Mouse (Mus musculus) cortical plate, adult 2 months (tissue): ENCODE measurements at regions not wholly inside any gene's neighbourhood (a gene's known extent, or its start where the extent isn't known, plus 50 kb on each side); places are given as distances from the start of the nearest gene placed in this dataset.

Source experiments
- H3K27ac ChIP-seq: fragments of 200-500 bp; 2 replicates; pipeline ENCODE4 v1.5.1; 2012; ENCODE audit warnings: low read length, control low read depth, inconsistent platforms; ENCODE audit not compliant: insufficient read depth
- H3K4me1 ChIP-seq: fragments of 200-500 bp; 2 replicates; pipeline ENCODE4 v1.6.1; 2011; ENCODE audit warnings: low read length; ENCODE audit not compliant: control insufficient read depth, insufficient read depth
- H3K4me3 ChIP-seq: fragments of 200-500 bp; 2 replicates; pipeline ENCODE4 v1.5.1; 2011; ENCODE audit warnings: mild to moderate bottlenecking, low read length, control low read depth; ENCODE audit not compliant: insufficient read depth
- CTCF ChIP-seq: fragments of 200-500 bp; IDR thresholded peaks from 2 replicates; pipeline ENCODE4 v1.5.1; 2011; ENCODE audit warnings: mild to moderate bottlenecking, control low read depth, low read length; ENCODE audit not compliant: insufficient read depth; ENCODE audit errors: extremely low read depth
- POLR2A ChIP-seq: fragments of 200-500 bp; IDR thresholded peaks from 2 replicates; pipeline ENCODE4 v1.6.1; 2011; ENCODE audit warnings: mild to moderate bottlenecking, low read length, control low read depth; ENCODE audit not compliant: insufficient read depth; ENCODE audit errors: extremely low read depth

DNA sequence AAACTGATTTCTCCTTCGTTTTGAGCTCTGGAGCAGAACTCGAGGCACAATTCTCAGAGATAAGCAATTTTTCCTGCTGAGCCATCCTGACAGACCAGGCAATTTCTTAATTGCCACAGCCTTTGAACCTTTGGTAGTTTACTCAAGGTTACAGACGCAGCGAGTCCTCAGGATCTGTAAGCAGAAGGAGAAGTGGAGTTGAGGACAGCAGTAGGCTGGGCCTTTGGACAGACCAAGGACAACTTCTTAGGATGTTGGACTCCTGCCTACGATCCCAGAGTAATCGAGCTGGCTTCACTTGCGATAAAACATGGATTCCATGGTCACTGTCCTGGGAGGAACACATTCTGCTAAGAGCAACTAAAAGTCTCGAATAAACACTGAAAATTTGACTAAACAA lies 62.7 kb upstream of the Eed start:
- H3K27ac ChIP-seq = no peak overlapping the region
- TF ChIP-seq CTCF (no peak), POLR2A (no peak)
- no peaks in the 10 kb centered on the region; the same call in none of the 2 replicates for H3K4me1 ChIP-seq
- H3K4me3 ChIP-seq = no peak overlapping the region

DNA sequence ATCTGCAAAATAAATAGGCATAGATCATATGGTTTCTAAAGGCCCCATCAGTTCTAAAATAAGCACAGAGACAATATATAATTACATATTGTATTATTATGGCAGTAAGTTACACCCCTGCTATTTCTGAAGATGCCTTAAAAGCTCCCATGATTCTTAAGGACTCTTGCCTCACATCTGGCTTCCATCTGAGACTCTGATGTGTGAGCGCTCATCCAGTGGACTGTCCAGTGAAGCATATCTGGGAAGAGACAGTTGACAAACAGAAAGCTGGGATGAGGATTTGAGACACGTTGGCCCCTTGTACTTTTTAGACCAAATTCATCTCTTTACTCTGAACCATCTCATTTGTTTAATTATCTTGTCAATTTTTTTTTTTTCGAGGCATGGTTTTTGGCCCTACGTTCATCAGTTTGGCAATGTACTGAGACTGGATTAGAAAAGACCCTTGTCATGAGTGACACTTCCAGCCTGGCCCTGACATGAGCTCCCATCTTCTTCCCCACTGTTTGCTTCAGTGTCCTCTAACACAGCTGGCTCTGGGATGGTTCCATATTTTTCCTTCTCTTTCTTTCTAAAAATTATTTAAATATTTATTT lies 63.4 kb upstream of the Eed start:
- Histone ChIP-seq H3K4me3 (no peak overlapping the region), H3K27ac (no peak overlapping the region), H3K4me1 (no peaks in the 10 kb centered on the region; the same call in none of the 2 replicates)
- TF ChIP-seq POLR2A (no peak), CTCF (no peak)

DNA sequence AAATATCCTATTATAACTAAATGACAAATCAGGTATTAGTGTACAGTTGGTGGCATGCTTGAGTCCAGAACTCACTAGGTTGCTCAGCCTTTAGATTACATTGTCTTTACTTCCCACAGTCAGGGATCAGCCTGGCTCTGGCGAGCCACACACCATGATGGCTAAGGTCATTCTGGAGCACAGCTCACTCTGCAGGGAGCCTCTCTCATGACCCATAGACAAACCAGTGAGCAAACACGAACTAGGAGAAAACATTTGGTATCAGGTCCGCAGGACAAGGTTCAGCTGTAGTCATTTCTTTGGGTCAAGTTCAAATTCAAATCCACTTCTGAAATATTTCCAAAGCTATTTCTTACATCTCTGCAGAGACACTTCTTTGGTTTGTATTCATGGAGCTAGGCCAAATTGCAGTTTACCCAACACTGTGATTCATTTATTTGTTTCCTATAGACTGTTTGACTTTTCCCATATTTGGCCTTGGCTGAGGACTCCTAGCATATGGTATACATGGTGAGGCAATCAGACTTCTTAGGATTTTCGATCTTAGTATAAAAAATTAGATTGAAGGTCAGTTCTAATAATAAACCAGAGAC lies 64.5 kb upstream of the Eed start:
- TF ChIP-seq CTCF (no peak), POLR2A (no peak)
- Histone ChIP-seq H3K4me1 (no peaks in the 10 kb centered on the region; the same call in 1 of the 2 replicates), H3K27ac (no peak overlapping the region), H3K4me3 (no peak overlapping the region)

DNA sequence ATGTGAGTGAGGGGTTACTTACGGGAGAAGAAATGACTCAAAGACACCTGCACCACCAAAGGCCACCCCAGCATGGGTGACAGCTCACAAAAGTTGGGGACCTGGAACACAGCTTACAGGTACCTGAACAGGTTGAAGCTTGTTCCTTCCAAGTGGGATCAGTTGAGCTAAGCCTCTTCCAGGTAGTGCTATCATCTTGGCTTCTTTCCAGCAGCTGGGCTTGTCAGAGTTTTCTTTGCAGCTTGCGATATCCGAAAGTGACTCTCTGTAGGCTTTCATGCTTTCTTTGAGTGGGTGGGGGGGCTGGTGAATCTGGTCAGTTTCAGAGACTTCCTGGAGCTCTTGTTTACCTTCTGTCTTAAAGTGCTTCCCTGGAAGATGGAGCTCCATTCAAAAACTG lies 65.4 kb upstream of the Eed start:
- Histone ChIP-seq H3K27ac (no peak overlapping the region), H3K4me3 (no peak overlapping the region), H3K4me1 (no peaks in the 10 kb centered on the region; the same call in 1 of the 2 replicates)
- TF ChIP-seq POLR2A = no peak
- TF ChIP-seq CTCF = no peak

DNA sequence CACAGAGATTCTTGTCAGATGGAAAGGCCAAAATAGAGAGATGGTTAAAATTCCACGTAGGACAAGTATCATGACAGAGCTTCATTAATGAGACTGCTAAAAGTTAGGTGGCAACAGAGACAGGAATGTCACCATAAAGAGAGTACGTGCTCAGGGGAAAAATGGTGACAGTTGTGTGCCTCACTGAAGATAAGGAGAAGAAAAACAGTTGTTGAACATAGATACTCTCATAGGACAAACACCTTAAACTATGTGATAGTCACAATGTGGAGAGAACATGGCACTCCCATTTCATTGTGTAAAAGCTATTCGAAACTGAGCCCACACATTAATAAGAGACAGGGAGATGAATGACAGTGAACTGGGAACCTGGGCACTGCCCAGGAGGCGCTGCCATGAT lies 66.1 kb upstream of the Eed start:
- H3K27ac ChIP-seq = no peak overlapping the region
- no peaks in the 10 kb centered on the region; the same call in 1 of the 2 replicates for H3K4me1 ChIP-seq
- TF ChIP-seq CTCF (no peak), POLR2A (no peak)
- H3K4me3 ChIP-seq = no peak overlapping the region

DNA sequence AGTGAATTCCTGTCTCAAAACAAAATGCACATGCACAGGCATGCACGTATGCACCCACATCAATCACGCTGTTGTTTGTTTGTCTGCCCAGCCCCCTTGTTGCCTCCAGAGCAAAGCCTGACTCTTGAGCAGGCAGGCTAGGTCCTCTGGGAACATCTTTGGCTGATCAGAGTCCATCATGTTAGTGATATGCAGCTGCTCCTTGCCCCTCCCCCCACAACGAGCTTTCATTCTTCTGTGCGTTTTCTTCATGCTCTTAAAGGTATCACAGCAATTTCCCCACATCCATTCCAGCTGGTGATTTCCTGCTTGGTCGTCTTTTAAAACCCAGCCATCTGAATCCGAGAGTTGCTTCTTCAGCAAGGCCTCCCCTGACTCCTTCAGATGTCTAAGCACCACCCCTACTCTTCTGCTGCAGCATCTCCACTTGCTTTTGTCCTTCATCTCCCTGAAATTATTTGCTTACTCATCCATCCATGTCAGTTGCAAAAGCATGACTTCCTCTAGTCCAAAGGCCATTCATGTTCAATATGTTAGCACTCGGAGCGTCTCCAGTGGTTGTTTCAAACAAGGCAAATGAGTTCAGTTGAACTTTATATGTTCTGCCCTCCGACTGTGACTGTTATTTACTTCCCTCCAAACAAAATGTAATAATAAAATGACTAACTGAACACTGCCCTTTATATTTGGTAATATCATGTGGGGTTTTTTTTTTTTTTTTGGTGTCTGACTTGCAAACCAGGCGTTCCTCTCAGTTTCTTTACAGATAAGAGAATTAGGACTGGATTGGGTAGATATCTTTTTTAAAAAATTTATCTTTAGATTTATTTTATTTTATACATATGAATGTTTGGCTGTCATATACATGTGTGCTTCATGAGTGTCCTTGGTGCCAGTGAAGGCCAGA lies 67.9 kb upstream of the Eed start:
- Histone ChIP-seq H3K4me1 (no peaks in the 10 kb centered on the region; the same call in 1 of the 2 replicates), H3K4me3 (no peak overlapping the region), H3K27ac (no peak overlapping the region)
- TF ChIP-seq POLR2A = no peak
- TF ChIP-seq CTCF = no peak

DNA sequence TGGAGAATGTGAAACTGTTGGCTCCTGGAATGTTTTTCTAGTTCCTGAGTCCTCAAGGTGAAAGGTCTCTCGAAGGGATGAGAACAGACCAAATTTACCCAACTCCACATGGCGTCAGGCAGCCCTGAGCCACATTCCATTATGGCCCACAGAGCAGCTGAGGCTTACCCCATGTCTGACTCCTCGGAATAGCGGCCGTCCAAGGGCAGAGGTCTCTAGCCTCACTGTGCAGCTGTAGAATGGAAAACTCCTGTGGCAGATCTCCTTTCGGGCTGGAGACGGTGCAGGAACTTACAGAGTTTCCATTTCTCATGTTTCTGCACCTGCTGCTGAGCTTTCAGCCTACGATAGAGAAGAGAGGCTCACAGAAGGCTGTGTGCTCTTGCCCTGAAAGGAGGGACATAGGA lies 69.1 kb upstream of the Eed start:
- H3K4me3 ChIP-seq = no peak overlapping the region
- H3K27ac ChIP-seq = no peak overlapping the region
- TF ChIP-seq POLR2A = no peak
- TF ChIP-seq CTCF = no peak
- no peaks in the 10 kb centered on the region; the same call in 1 of the 2 replicates for H3K4me1 ChIP-seq

DNA sequence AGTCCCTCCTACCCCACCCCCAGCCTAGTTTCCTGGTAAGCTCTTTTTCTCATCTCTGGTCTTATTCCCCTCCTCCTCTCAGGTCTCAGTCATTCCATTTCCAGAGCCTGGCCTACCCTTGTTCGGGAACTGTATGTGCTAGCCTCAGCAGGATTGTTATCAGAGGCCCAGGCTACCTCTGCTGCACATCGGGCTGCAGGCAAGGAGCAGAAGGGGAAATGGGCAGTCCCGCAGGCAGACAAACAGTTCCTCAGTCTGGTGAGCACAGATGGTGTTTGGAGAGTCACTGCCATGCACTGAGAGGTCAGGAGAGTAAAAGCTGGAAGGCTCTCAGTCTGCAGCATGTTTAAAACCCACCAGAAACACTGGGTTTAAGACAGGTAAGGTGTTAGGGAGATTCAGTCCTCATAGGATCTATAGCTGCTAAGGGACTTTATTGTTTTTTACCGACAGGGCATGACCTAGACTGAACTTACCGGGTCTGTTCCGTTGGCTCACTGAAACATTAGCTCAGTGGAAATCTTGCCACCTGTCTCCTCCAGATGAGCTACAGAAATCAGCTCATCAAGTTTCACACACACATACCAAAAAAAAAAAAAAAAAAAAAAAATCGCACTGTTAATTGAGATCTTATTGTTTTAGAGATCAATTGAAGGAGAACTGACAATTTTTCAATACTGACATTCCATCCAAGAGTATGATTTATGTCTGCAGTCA lies 74.2 kb upstream of the Eed start:
- TF ChIP-seq CTCF = no peak
- TF ChIP-seq POLR2A = no peak
- Histone ChIP-seq H3K27ac (peak overlapping the region; percentile 12; the same call in 1 of the 2 replicates), H3K4me1 (peaks cover 6% of the 10 kb centered on the region), H3K4me3 (no peak overlapping the region)

DNA sequence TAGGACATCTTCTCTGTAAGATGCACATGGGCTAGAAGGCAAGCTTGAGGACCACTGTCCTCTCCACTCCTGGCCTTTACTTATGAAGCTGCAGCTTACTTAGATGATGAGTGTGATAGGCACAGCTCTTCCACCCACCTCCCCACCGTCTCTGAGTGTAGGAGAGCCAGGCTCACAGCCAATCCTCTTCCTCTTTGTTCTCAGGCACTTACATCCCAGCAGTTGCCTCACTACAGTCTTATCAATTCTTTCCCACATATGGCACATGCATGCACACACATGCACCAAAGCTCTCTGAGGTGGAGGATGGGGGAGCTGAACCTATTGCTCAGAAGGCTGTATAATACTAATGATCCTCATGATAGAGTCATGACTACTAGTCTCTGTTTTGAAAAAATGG lies 72.1 kb upstream of the Picalm start:
- Histone ChIP-seq H3K4me3 (no peak overlapping the region), H3K27ac (no peak overlapping the region), H3K4me1 (peaks cover 13% of the 10 kb centered on the region)
- TF ChIP-seq CTCF (no peak), POLR2A (no peak)
